Mouse (Mus musculus) thymus, adult 2 months (tissue): ENCODE results near the gene Serpinb1b.

ENCODE experiments used
- CTCF ChIP-seq: fragments of 200-500 bp; IDR thresholded peaks from 2 replicates; pipeline ENCODE4 v1.5.1; 2012; ENCODE audit warnings: mild to moderate bottlenecking, control low read depth, low read length, moderate library complexity, borderline replicate concordance; ENCODE audit not compliant: control insufficient read depth, poor library complexity, insufficient read depth; ENCODE audit errors: extremely low read depth
- POLR2A ChIP-seq: fragments of 200-500 bp; IDR thresholded peaks from 2 replicates; pipeline ENCODE4 v1.6.1; 2012; ENCODE audit warnings: mild to moderate bottlenecking, low read length, control low read depth, moderate library complexity; ENCODE audit not compliant: control insufficient read depth, poor library complexity, insufficient read depth; ENCODE audit errors: extremely low read depth

DNA sequence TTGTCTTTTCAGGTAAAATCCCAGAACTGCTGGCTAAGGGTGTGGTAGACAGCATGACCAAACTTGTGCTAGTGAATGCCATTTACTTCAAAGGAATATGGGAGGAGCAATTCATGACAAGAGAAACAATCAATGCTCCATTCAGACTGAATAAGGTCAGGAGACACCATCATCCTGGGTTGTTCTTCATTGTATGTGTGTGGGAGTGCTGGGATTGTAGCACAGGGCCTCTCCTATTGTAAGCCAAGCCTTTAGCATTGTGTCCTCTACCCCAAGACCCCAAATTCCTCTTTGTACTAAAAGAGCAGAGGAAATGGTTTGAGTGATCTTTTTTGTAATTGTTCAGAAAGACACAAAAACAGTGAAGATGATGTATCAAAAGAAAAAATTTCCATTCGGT is 12.9 kb downstream of the Serpinb1b start:
- TF ChIP-seq CTCF (no peak), POLR2A (no peak)
